Mouse (Mus musculus) cerebellum, adult 9-10 months (tissue): ENCODE data around the gene Aox2.

ENCODE experiments used
- DNase-seq: peaks from one replicate; pipeline ENCODE4 v3.0.0; 2022

Aox2 gene

GRCm38 (mm10) chr1:58289863-58290469 is 11.8 kb downstream of the Aox2 start:
- DNase-seq, result no peak

- no peak for DNase-seq
Observed at GRCm38 (mm10) chr1:58291394-58292300, 13.5 kb downstream of the Aox2 start.

DNA sequence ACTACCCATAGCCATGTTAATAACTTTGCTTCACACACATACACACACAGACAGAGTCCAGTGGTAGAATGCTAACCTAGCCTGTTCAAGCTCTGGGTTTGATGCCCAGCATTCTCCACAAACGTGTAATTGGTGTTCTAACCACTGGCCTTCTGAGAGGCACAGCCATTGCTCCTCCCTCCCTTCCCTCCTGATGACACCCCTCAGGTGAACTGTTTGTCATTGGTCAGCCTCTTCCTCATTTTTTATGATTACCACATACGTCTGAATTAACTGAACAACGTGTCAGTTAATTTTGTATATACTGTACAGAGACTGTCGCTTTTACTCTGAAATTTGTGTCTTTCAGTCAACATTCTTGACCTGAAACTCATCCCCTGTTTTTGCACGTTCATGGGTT is 16.6 kb downstream of the Aox2 start:
- DNase-seq, result no peak

GRCm38 (mm10) chr1:58296278-58296677 is 18.2 kb downstream of the Aox2 start:
- peak; percentile 18 for DNase-seq

GRCm38 (mm10) chr1:58296821-58297220 is 18.7 kb downstream of the Aox2 start:
- no peak for DNase-seq

DNA sequence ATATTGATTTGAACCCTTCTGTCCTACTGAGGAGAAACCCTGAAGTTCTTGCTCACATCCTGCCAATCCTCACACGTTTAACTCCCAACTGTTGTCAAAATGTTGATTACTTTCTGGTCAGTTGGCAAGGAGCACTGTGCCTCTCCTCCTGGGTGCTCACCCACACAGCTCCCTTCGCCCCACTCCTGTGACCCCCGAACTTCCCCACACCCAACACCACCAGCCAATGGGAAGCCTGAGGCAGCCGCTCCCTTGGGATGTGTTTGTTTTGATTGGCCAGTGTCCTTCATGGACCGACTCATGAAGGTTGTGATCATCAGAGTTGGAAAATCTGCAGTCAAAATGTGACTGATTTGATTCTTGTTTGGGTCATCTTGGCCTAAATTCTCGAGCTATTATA is 20.2 kb downstream of the Aox2 start:
- no peak for DNase-seq

DNA sequence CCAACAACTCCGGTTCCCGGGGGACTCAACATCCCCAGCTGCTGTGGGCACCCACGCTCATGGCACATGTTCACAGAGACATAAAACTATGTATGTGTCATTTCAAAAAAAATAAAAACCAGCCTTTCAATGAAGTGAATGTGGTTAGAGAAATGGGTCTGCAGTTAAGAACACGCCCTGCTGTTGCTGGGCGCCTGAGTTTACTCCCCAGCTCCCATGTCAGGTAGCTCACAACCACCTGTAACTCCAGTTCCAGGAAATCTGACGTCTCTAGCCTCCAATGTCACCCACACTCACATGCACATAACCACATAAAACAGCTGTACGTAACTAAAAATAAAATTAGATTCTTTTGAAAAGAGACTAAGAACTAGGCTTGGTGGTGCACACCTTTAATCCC is 22.9 kb downstream of the Aox2 start:
- no peak for DNase-seq

- DNase-seq, result no peak
Observed at GRCm38 (mm10) chr1:58302015-58302414, 23.9 kb downstream of the Aox2 start.

- no peak for DNase-seq
Observed at GRCm38 (mm10) chr1:58303009-58303408, 24.9 kb downstream of the Aox2 start.

DNA sequence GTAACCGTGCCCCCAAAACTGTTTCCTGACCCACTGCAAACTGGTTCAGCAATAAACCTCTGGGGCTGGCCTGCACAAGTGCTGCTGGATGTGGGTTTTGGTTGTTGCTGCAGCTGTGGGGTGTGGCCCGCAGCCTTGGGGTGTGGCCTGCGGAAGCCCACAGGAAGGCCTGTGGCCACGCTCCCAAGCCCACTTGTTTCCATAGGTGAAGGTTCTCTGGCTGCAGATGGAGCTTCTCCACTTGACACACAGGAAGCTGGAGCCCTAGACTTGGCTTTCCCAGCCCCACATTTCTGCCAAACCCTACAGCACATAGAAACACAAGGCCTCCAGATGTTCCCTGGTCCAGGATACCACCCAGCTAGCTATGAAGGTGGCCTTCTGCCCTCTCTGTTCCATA is 25.6 kb downstream of the Aox2 start:
- DNase-seq, result no peak

GRCm38 (mm10) chr1:58304296-58304695 is 26.2 kb downstream of the Aox2 start:
- no peak for DNase-seq

- no peak for DNase-seq
Observed at GRCm38 (mm10) chr1:58307181-58307580, 29.1 kb downstream of the Aox2 start.

- DNase-seq, result no peak
Observed at GRCm38 (mm10) chr1:58308594-58308993, 30.5 kb downstream of the Aox2 start.

- DNase-seq, result no peak
Observed at GRCm38 (mm10) chr1:58309853-58310252, 31.7 kb downstream of the Aox2 start.

DNA sequence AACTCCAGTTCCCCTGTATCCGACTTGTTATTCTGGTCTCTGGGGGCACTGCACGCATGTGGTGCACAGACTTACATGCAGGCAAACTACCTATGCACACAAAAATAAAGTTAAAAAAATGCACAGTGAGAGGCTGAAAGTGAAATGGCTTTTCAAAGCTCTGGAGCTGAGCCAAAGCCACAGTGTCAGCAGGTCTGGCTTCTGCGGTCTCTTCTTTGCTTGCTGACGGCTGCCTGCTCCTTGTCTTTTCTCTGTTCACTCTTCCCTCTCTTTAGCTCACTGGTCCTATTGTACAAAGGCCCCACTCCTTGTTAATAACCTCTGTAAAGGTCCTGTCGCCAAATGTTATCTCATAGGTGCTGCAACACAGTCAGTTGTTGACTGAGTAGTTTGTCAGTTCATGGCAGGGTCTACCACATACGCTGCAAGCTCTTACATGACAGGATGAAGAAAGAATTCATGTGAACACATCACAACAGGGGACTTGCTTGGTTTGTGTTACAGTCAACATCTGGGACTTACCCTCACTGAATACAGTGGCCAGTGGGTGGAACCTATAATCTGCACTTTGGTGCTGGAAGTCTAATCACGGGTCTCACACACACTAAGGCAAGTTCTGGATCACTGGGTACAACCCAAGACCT is 33.2 kb downstream of the Aox2 start:
- DNase-seq, result no peak

DNA sequence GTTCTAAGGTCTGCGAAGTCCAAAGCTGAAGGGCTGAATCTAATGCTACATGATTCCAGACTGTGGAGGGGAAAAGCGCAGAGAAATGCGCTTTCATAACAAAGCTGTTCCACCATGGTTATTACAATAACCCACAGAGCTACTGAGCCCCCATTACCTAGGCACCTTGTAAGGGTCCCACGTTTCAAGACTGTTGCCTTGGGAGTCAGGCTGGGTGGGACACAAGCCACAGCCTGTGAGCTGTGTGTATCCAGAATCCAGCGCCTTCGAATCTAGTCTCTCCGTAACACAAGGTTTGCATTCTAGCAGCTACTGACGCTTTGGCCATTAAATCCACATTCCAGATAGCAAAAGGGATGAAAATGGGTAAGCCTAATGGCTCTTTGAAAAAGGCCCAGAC is 35.0 kb downstream of the Aox2 start:
- no peak for DNase-seq

GRCm38 (mm10) chr1:58315532-58315931 is 37.4 kb downstream of the Aox2 start:
- no peak for DNase-seq

GRCm38 (mm10) chr1:58333222-58333621 is 55.1 kb downstream of the Aox2 start:
- DNase-seq, result no peak

- no peak for DNase-seq
Observed at GRCm38 (mm10) chr1:58339901-58340300, 61.8 kb downstream of the Aox2 start.

DNA sequence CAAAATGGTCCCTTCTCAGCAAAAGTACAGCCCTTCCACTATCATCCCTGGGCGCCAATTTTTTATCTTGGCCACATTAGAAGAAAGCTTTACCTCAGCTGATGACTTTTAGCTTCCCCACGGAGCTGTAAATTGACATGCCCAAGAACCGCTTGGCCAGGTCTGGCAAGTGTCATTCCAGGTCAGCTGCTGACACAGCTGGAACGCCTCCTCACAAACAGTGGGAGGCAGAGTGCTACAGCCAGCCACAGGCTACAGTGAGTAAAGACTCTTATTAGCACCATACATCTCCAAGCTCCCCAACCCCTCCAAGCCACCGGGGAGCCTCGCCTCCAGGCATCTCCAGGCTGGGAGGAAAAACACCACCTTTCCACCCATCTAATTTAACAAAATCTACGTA is 63.5 kb downstream of the Aox2 start:
- DNase-seq, result no peak

GRCm38 (mm10) chr1:58343861-58344260 is 65.7 kb downstream of the Aox2 start:
- no peak for DNase-seq

GRCm38 (mm10) chr1:58344570-58344969 is 66.4 kb downstream of the Aox2 start:
- DNase-seq, result no peak

DNA sequence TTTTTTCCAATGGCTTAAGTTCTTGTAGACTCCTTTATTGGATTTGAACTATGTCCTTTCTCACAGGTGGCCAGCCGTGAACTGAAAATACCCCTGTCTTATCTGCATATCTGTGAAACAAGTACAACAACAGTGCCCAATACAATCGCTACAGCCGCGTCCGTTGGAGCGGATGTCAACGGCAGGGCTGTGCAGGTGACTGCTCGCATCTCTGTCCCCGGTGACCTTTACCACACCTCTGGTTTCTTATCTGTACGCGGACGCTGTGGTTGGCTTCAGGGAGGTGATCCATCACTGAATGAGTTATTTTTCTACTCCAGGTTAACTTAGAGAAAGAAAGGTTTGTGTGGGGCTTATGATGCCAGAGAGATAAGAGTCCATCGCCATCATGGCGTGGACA is 68.0 kb downstream of the Aox2 start:
- DNase-seq, result no peak

GRCm38 (mm10) chr1:58348712-58349111 is 70.6 kb downstream of the Aox2 start:
- no peak for DNase-seq
